Mouse (Mus musculus) olfactory bulb, adult 2 months (tissue): ENCODE measurements around the gene Olfr316.

Source experiments
- CTCF ChIP-seq: fragments of 200-500 bp; IDR thresholded peaks from 2 replicates; pipeline ENCODE4 v1.5.1; 2012; ENCODE audit warnings: low read depth, mild to moderate bottlenecking, low read length, moderate library complexity; ENCODE audit not compliant: insufficient read depth
- POLR2A ChIP-seq: fragments of 200-500 bp; IDR thresholded peaks from 2 replicates; pipeline ENCODE4 v1.6.1; 2012; ENCODE audit warnings: mild to moderate bottlenecking, low read depth, low read length, moderate library complexity; ENCODE audit not compliant: insufficient read depth

- TF ChIP-seq POLR2A (no peak), CTCF (no peak)
Observed at GRCm38 (mm10) chr11:58788346-58788745, 35.8 kb downstream of the Olfr316 start.
